Mouse (Mus musculus): ENCODE measurements around the gene Btbd19. TPM values are rescaled to one million over a fixed set of nuclear protein-coding genes. Genes with fewer than 3 reads are reported as not detected.

Gene Btbd19
- 2.9 and 3.5 TPM in 2 replicates for polyA plus RNA-seq (2015; fragmentation: Nextera tagmentation; extraction: Ambion mirVana)

- 0 out of 2 replicates have a peak, but pooled peaks cover 9% of the 10 kb centered on the region for H3K4me1 ChIP-seq (replicated peaks; ENCODE audit: control insufficient read depth, insufficient read depth, low read length)
- H3K9me3 ChIP-seq (ENCODE audit: control insufficient read depth): no peaks in the 10 kb centered on the region
- peak within 1 kb of the TSS; percentile 13; the same call in 1 of the 2 replicates for H3K9ac ChIP-seq (ENCODE audit: low read depth, low read length)
- no peak for ATAC-seq
- no peak for TF ChIP-seq CTCF (IDR thresholded peaks at IDR 0.05; ENCODE audit: low read depth)
- no peak within 1 kb of the TSS for H3K4me3 ChIP-seq (ENCODE audit: low read depth, low read length)
- 0 out of 2 replicates have a peak within 1 kb of the TSS, but pooled peaks have one; percentile 4 for H3K4me2 ChIP-seq (replicated peaks; ENCODE audit: low read depth)
- H3K27me3 ChIP-seq (replicated peaks; ENCODE audit: control insufficient read depth, insufficient read depth, low read length): no peaks in the 10 kb centered on the region
- peaks cover 20% of the 10 kb centered on the region for H3K36me3 ChIP-seq (ENCODE audit: control insufficient read depth, insufficient read depth)
- 35% methylated on average over 8 of the region's 8 CpGs for WGBS
- peak within 1 kb of the TSS; percentile 84 for H3K27ac ChIP-seq (ENCODE audit: low read depth, low read length)
These were observed at the start of gene Btbd19 for GRCm38 (mm10) chr4:117125348-117125909. TSS of gene Btbd19 (minus strand) at chr4:117125725.

- Histone ChIP-seq H3K4me2 (replicated peaks; ENCODE audit: low read depth) (no peak overlapping the region), H3K36me3 (ENCODE audit: control insufficient read depth, insufficient read depth) (peaks cover 83% of the 10 kb centered on the region), H3K27me3 (replicated peaks; ENCODE audit: control insufficient read depth, insufficient read depth, low read length) (no peaks in the 10 kb centered on the region), H3K9me3 (ENCODE audit: control insufficient read depth) (no peaks in the 10 kb centered on the region), H3K9ac (ENCODE audit: low read depth, low read length) (no peak overlapping the region), H3K4me1 (replicated peaks; ENCODE audit: control insufficient read depth, insufficient read depth, low read length) (no peaks in the 10 kb centered on the region), H3K4me3 (ENCODE audit: low read depth, low read length) (no peak overlapping the region), H3K27ac (ENCODE audit: low read depth, low read length) (no peak overlapping the region)
- TF ChIP-seq CTCF (IDR thresholded peaks at IDR 0.05; ENCODE audit: low read depth): no peak
- no peak for ATAC-seq
- 71% methylated on average over 5 of the region's 5 CpGs for WGBS
These were observed 44.4 kb upstream of the Btbd19 start for GRCm38 (mm10) chr4:117169936-117170335.

- 66% methylated on average over 4 of the region's 4 CpGs for WGBS
- ATAC-seq: no peak
- TF ChIP-seq CTCF (IDR thresholded peaks at IDR 0.05; ENCODE audit: low read depth): no peak
- no peaks in the 10 kb centered on the region for H3K9me3 ChIP-seq (ENCODE audit: control insufficient read depth)
- H3K27me3 ChIP-seq (replicated peaks; ENCODE audit: control insufficient read depth, insufficient read depth, low read length): no peaks in the 10 kb centered on the region
- no peak overlapping the region for H3K27ac ChIP-seq (ENCODE audit: low read depth, low read length)
- H3K9ac ChIP-seq (ENCODE audit: low read depth, low read length): no peak overlapping the region
- H3K4me3 ChIP-seq (ENCODE audit: low read depth, low read length): no peak overlapping the region
- no peak overlapping the region for H3K4me2 ChIP-seq (replicated peaks; ENCODE audit: low read depth)
- H3K36me3 ChIP-seq (ENCODE audit: control insufficient read depth, insufficient read depth): peaks cover 48% of the 10 kb centered on the region
- no peaks in the 10 kb centered on the region for H3K4me1 ChIP-seq (replicated peaks; ENCODE audit: control insufficient read depth, insufficient read depth, low read length)
These were observed 35.7 kb upstream of the Btbd19 start for GRCm38 (mm10) chr4:117161183-117161582.

- H3K4me3 ChIP-seq (ENCODE audit: low read depth, low read length): no peak overlapping the region
- H3K4me2 ChIP-seq (replicated peaks; ENCODE audit: low read depth): no peak overlapping the region
- no peak for TF ChIP-seq CTCF (IDR thresholded peaks at IDR 0.05; ENCODE audit: low read depth)
- no peak overlapping the region for H3K27ac ChIP-seq (ENCODE audit: low read depth, low read length)
- no peaks in the 10 kb centered on the region for H3K9me3 ChIP-seq (ENCODE audit: control insufficient read depth)
- 77% methylated on average over 10 of the region's 10 CpGs for WGBS
- no peaks in the 10 kb centered on the region for H3K27me3 ChIP-seq (replicated peaks; ENCODE audit: control insufficient read depth, insufficient read depth, low read length)
- peaks cover 34% of the 10 kb centered on the region for H3K36me3 ChIP-seq (ENCODE audit: control insufficient read depth, insufficient read depth)
- H3K9ac ChIP-seq (ENCODE audit: low read depth, low read length): no peak overlapping the region
- H3K4me1 ChIP-seq (replicated peaks; ENCODE audit: control insufficient read depth, insufficient read depth, low read length): no peaks in the 10 kb centered on the region
- no peak for ATAC-seq
These were observed 34.1 kb upstream of the Btbd19 start for GRCm38 (mm10) chr4:117159666-117160065.

- H3K36me3 ChIP-seq (ENCODE audit: control insufficient read depth, insufficient read depth): peaks cover 27% of the 10 kb centered on the region
These were observed 30.8 kb upstream of the Btbd19 start for GRCm38 (mm10) chr4:117156372-117156771.

DNA sequence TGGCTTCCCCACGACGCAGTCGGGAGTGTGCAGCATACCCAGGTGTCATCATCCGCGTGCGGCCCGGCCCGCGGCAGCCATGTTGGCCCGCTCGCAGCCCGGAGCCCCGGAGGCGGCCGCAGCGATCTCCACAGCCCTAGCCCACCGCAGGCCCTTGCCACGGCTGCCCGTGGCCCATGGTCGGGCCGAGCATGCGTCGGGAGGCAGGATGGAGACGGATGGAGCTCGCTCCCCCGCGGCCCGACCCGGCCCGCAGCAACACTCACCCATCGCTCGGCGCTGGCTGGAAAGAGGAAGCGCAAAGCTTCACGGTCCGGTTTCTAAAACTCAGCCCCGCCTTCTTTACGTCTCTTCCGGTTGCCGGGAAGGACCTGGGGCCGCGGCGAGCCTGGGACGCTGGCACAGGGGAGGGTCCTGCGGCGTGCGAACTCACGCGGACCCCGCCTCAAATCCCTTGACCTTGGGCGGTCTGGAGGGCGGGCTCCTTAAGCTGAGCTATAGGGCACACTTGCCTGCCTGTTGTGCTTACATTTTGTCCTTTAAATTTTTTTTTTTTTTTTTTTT, 30.3 kb upstream of the Btbd19 start, which contains the start of gene Rps8:
Gene Rps8 (minus strand): TSS at position 452 of the 564 bp plus-strand sequence.
- H3K4me1 ChIP-seq (replicated peaks; ENCODE audit: control insufficient read depth, insufficient read depth, low read length): 0 out of 2 replicates have a peak, but pooled peaks cover 4% of the 10 kb centered on the region
- TF ChIP-seq CTCF (IDR thresholded peaks at IDR 0.05; ENCODE audit: low read depth): no peak
- peak within 1 kb of the TSS; percentile 92 for H3K9ac ChIP-seq (ENCODE audit: low read depth, low read length)
- H3K36me3 ChIP-seq (ENCODE audit: control insufficient read depth, insufficient read depth): peaks cover 30% of the 10 kb centered on the region
- H3K4me3 ChIP-seq (ENCODE audit: low read depth, low read length): peak within 1 kb of the TSS; percentile 91
- peak; percentile 87 for ATAC-seq
- H3K9me3 ChIP-seq (ENCODE audit: control insufficient read depth): no peaks in the 10 kb centered on the region
- H3K4me2 ChIP-seq (replicated peaks; ENCODE audit: low read depth): peak within 1 kb of the TSS; percentile 87
- peak within 1 kb of the TSS; percentile 86 for H3K27ac ChIP-seq (ENCODE audit: low read depth, low read length)
- no peaks in the 10 kb centered on the region for H3K27me3 ChIP-seq (replicated peaks; ENCODE audit: control insufficient read depth, insufficient read depth, low read length)
- under 1% methylated on average over 52 of the region's 52 CpGs for WGBS

More at GRCm38 (mm10) chr4:117156372-117156771, 30.8 kb upstream of the Btbd19 start:
- peak overlapping the region; percentile 87 for H3K4me2 ChIP-seq (replicated peaks; ENCODE audit: low read depth)
- H3K9me3 ChIP-seq (ENCODE audit: control insufficient read depth): no peaks in the 10 kb centered on the region
- ATAC-seq: no peak; the same call in 1 of the 2 replicates
- no peak for TF ChIP-seq CTCF (IDR thresholded peaks at IDR 0.05; ENCODE audit: low read depth)
- peak overlapping the region; percentile 91 for H3K4me3 ChIP-seq (ENCODE audit: low read depth, low read length)
- H3K9ac ChIP-seq (ENCODE audit: low read depth, low read length): peak overlapping the region; percentile 92; the same call in 1 of the 2 replicates
- no peak overlapping the region for H3K27ac ChIP-seq (ENCODE audit: low read depth, low read length)
- 31% methylated on average over 6 of the region's 6 CpGs for WGBS
- 0 out of 2 replicates have a peak, but pooled peaks cover 4% of the 10 kb centered on the region for H3K4me1 ChIP-seq (replicated peaks; ENCODE audit: control insufficient read depth, insufficient read depth, low read length)
- H3K27me3 ChIP-seq (replicated peaks; ENCODE audit: control insufficient read depth, insufficient read depth, low read length): no peaks in the 10 kb centered on the region

Measured in intestine, postnatal 0 days (tissue).